Mouse (Mus musculus): ENCODE data around the gene Spin2c.

Spin2c gene

GRCm38 (mm10) chrX:153831951-153832561 is at the start of gene Spin2c:
TSS of gene Spin2c (plus strand) at chrX:153832225.
- peak; percentile 15 to 26 for DNase-seq

DNA sequence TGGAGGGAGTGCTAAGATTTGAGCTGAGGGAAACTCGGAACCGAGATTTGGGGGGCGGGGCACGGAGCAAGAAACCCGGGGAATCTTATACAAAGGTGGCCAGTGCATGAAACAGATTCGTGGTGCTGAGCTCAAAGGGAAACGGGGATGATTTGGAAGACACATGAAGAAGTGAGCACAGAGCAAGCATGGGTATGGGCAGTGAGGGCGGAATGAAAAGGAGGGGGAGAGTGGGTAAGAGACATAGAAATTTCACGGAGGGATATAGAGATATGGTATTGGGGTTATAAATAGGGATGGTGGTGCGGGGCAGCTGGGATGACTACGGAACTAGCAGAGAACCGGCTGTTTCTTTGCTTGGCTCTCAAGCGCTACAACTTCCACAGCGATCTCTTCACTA is 581 bp downstream of the Spin2c start:
- DNase-seq: no peak
